ENCODE assay signal across 8 mouse cellular contexts in genomic region chr10:91172329-91173100, GRCm38 (mm10). TPM values are rescaled to one million over a fixed set of nuclear protein-coding genes. Genes with fewer than 3 reads are reported as not detected.
DNase-seq lines count a peak whose midpoint lies in the region; ATAC-seq and TF ChIP-seq lines count a peak whose summit lies in the region.

No protein-coding gene starts in this region.

- no peak for DNase-seq in kidney, postnatal 36 days
- DNase-seq in embryonic facial prominence, embryonic 10.5 days (ENCODE audit: low spot score) = no peak
- no peak for DNase-seq in hindbrain, postnatal 0 days (ENCODE audit: low spot score)
- DNase-seq in midbrain, postnatal 0 days (ENCODE audit: low spot score) = no peak
- no peak for DNase-seq in adipocyte (ENCODE audit: low spot score)
- DNase-seq in cerebellum, adult 18-20 months = no peak
- no peak for DNase-seq in adrenal gland, postnatal 4 days (ENCODE audit: low spot score in 2 of 2)

- H3K4me1 ChIP-seq in kidney, embryonic 15.5 days = peaks cover 25% of the 10 kb centered on the region
- H3K4me1 ChIP-seq in embryonic facial prominence, embryonic 10.5 days = peaks cover 20% of the 10 kb centered on the region
- peaks cover 4% of the 10 kb centered on the region for H3K4me1 ChIP-seq in hindbrain, postnatal 0 days (ENCODE audit: insufficient read depth, low read length)
- peaks cover 6% of the 10 kb centered on the region for H3K4me1 ChIP-seq in midbrain, postnatal 0 days (ENCODE audit: insufficient read depth, low read length)

- H3K27ac ChIP-seq in kidney, embryonic 15.5 days = peak overlapping the region; percentile 100
- peak overlapping the region; percentile 100 for H3K27ac ChIP-seq in embryonic facial prominence, embryonic 10.5 days (replicated peaks)
- H3K27ac ChIP-seq in hindbrain, postnatal 0 days = peak overlapping the region; percentile 98
- H3K27ac ChIP-seq in midbrain, postnatal 0 days (ENCODE audit: low read depth, low read length) = peak overlapping the region; percentile 97

- H3K27me3 ChIP-seq in kidney, embryonic 15.5 days = no peaks in the 10 kb centered on the region
- no peaks in the 10 kb centered on the region for H3K27me3 ChIP-seq in embryonic facial prominence, embryonic 10.5 days (replicated peaks; ENCODE audit: low read depth, poor library complexity, severe bottlenecking)
- no peaks in the 10 kb centered on the region for H3K27me3 ChIP-seq in hindbrain, postnatal 0 days (ENCODE audit: insufficient read depth, low read length)
- H3K27me3 ChIP-seq in midbrain, postnatal 0 days (ENCODE audit: insufficient read depth, low read length) = no peaks in the 10 kb centered on the region

- peak overlapping the region; percentile 83 for H3K4me3 ChIP-seq in kidney, embryonic 15.5 days (replicated peaks)
- H3K4me3 ChIP-seq in embryonic facial prominence, embryonic 10.5 days = peak overlapping the region; percentile 96
- peak overlapping the region; percentile 96 for H3K4me3 ChIP-seq in hindbrain, postnatal 0 days (ENCODE audit: low read length)
- peak overlapping the region; percentile 94 for H3K4me3 ChIP-seq in midbrain, postnatal 0 days (ENCODE audit: low read depth, low read length)

- H3K9me3 ChIP-seq in kidney, embryonic 15.5 days (replicated peaks) = no peaks in the 10 kb centered on the region
- H3K9me3 ChIP-seq in embryonic facial prominence, embryonic 10.5 days = no peaks in the 10 kb centered on the region
- no peaks in the 10 kb centered on the region for H3K9me3 ChIP-seq in hindbrain, postnatal 0 days (ENCODE audit: low read length)
- H3K9me3 ChIP-seq in midbrain, postnatal 0 days (ENCODE audit: low read length) = no peaks in the 10 kb centered on the region

- no peak for TF ChIP-seq CTCF in hindbrain, postnatal 0 days (IDR thresholded peaks at IDR 0.05; ENCODE audit: low read depth)
- no peak for TF ChIP-seq CTCF in midbrain, postnatal 0 days (IDR thresholded peaks at IDR 0.05)

- H3K4me2 ChIP-seq in kidney, embryonic 15.5 days = peak overlapping the region; percentile 75
- peak overlapping the region; percentile 84 for H3K4me2 ChIP-seq in hindbrain, postnatal 0 days (ENCODE audit: low read depth, low read length)
- H3K4me2 ChIP-seq in midbrain, postnatal 0 days (ENCODE audit: low read depth, low read length, poor library complexity, severe bottlenecking) = peak overlapping the region; percentile 69

- whole genome bisulfite sequencing in kidney, embryonic 15.5 days = 75% methylated on average over 14 of the region's 14 CpGs
- WGBS in embryonic facial prominence, embryonic 10.5 days = 87% methylated on average over 14 of the region's 14 CpGs
- 82% methylated on average over 14 of the region's 14 CpGs for WGBS in hindbrain, postnatal 0 days
- WGBS in midbrain, postnatal 0 days = 86% methylated on average over 14 of the region's 14 CpGs

- H3K9ac ChIP-seq in kidney, embryonic 15.5 days = peak overlapping the region; percentile 100
- H3K9ac ChIP-seq in hindbrain, postnatal 0 days (replicated peaks; ENCODE audit: low read length) = peak overlapping the region; percentile 94
- H3K9ac ChIP-seq in midbrain, postnatal 0 days (replicated peaks; ENCODE audit: low read length, poor library complexity, severe bottlenecking) = 0 out of 2 replicates have a peak overlapping the region, but pooled peaks have one; percentile 97

- ATAC-seq in kidney, embryonic 15.5 days (replicated peaks; ENCODE audit: low FRiP score) = no peak
- ATAC-seq in hindbrain, postnatal 0 days = no peak
- ATAC-seq in midbrain, postnatal 0 days (ENCODE audit: low FRiP score) = no peak

- no peaks in the 10 kb centered on the region for H3K36me3 ChIP-seq in kidney, embryonic 15.5 days
- H3K36me3 ChIP-seq in embryonic facial prominence, embryonic 10.5 days (replicated peaks) = peaks cover 16% of the 10 kb centered on the region
- no peaks in the 10 kb centered on the region for H3K36me3 ChIP-seq in hindbrain, postnatal 0 days (ENCODE audit: insufficient read depth, low read length)
- no peaks in the 10 kb centered on the region for H3K36me3 ChIP-seq in midbrain, postnatal 0 days (ENCODE audit: insufficient read depth, low read length)

RNA-seq across cellular contexts. Expression of gene Tmpo, which starts 8.6 kb away (rescaled TPM):
- 228 and 250 TPM in 2 replicates for polyA plus RNA-seq in kidney, embryonic 15.5 days (2015; fragmentation: Nextera tagmentation; extraction: Ambion mirVana)
- 260 and 265 TPM in 2 replicates for polyA plus RNA-seq in embryonic facial prominence, embryonic 10.5 days (2016; fragmentation: Nextera tagmentation; extraction: Ambion mirVana)
- 102 and 110 TPM in 2 replicates for total RNA-seq in hindbrain, postnatal 0 days (2014; rRNA removed)
- 66.9 and 72.1 TPM in 2 replicates for polyA plus RNA-seq in hindbrain, postnatal 0 days (2015; fragmentation: Nextera tagmentation; extraction: Ambion mirVana)
- 102 and 116 TPM in 2 replicates for total RNA-seq in midbrain, postnatal 0 days (2014; rRNA removed)
- polyA plus RNA-seq in midbrain, postnatal 0 days (2015; fragmentation: Nextera tagmentation; extraction: Ambion mirVana) = 44.6 and 54.8 TPM in 2 replicates
- total RNA-seq in adrenal gland, postnatal 4 days (2021) = 100 to 1,000 TPM; 203 to 231 TPM

RNA-seq across cellular contexts. Expression of gene Slc25a3, which starts 48.7 kb away (rescaled TPM):
- polyA plus RNA-seq in kidney, embryonic 15.5 days (2015; fragmentation: Nextera tagmentation; extraction: Ambion mirVana) = 557 and 573 TPM in 2 replicates
- 397 and 400 TPM in 2 replicates for polyA plus RNA-seq in embryonic facial prominence, embryonic 10.5 days (2016; fragmentation: Nextera tagmentation; extraction: Ambion mirVana)
- total RNA-seq in hindbrain, postnatal 0 days (2014; rRNA removed) = 445 and 451 TPM in 2 replicates
- 718 and 736 TPM in 2 replicates for polyA plus RNA-seq in hindbrain, postnatal 0 days (2015; fragmentation: Nextera tagmentation; extraction: Ambion mirVana)
- total RNA-seq in midbrain, postnatal 0 days (2014; rRNA removed) = 427 and 430 TPM in 2 replicates
- 640 and 652 TPM in 2 replicates for polyA plus RNA-seq in midbrain, postnatal 0 days (2015; fragmentation: Nextera tagmentation; extraction: Ambion mirVana)
- 100 to 1,000 TPM; 840 to 862 TPM for total RNA-seq in adrenal gland, postnatal 4 days (2021)
